Mouse (Mus musculus) hindbrain, postnatal 0 days (tissue): ENCODE results near the gene Rcan1. TPM values are rescaled to one million over a fixed set of nuclear protein-coding genes. Genes with fewer than 3 reads are reported as not detected.

Experiments used
- ATAC-seq: fragments of 200-750 bp; cut with Nextera tagmentation; 2 replicates; pipeline ENCODE4 v1.8.0; 2017; ENCODE audit warnings: mild to moderate bottlenecking, moderate TSS enrichment, moderate library complexity
- DNase-seq: peaks from one replicate; pipeline ENCODE4 v3.0.0-alpha.2; 2015; ENCODE audit warnings: low spot score
- H3K27ac ChIP-seq: fragments of 300-500 bp; sonication (generic); 2 replicates; pipeline ENCODE4 v1.5.1; 2014; ENCODE audit warnings: mild to moderate bottlenecking
- H3K27me3 ChIP-seq: fragments of 300-500 bp; sonication (generic); 2 replicates; pipeline ENCODE4 v1.6.1; 2014; ENCODE audit warnings: low read length, mixed read lengths; ENCODE audit not compliant: insufficient read depth
- H3K36me3 ChIP-seq: fragments of 300-500 bp; sonication (generic); 2 replicates; pipeline ENCODE4 v1.6.1; 2014; ENCODE audit warnings: low read length, mixed read lengths; ENCODE audit not compliant: insufficient read depth
- H3K4me1 ChIP-seq: fragments of 300-500 bp; sonication (generic); 2 replicates; pipeline ENCODE4 v1.6.1; 2014; ENCODE audit warnings: antibody characterized with exemption, low read length, mixed read lengths; ENCODE audit not compliant: insufficient read depth
- H3K4me2 ChIP-seq: fragments of 300-500 bp; sonication (generic); 2 replicates; pipeline ENCODE4 v1.6.1; 2014; ENCODE audit warnings: low read depth, mild to moderate bottlenecking, low read length, moderate library complexity, mixed read lengths
- H3K4me3 ChIP-seq: fragments of 300-500 bp; sonication (generic); 2 replicates; pipeline ENCODE4 v1.5.1; 2014; ENCODE audit warnings: low read length
- H3K9ac ChIP-seq: fragments of 300-500 bp; sonication (generic); replicated peaks from 2 replicates; pipeline ENCODE4 v1.6.1; 2014; ENCODE audit warnings: mild to moderate bottlenecking, low read length, moderate library complexity, mixed read lengths
- H3K9me3 ChIP-seq: fragments of 300-500 bp; sonication (generic); 2 replicates; pipeline ENCODE4 v1.6.1; 2016; ENCODE audit warnings: low read length, mixed read lengths
- CTCF ChIP-seq: IDR thresholded peaks from 2 replicates; pipeline ENCODE4 v1.5.1; 2016; ENCODE audit warnings: antibody characterized with exemption, control low read depth, low read depth
- WGBS: fragments of 180-500 bp; shearing (Covaris S2); extraction: QIAGEN DNeasy Blood & Tissue Kit; methylation state at CpG from one replicate; pipeline ENCODE4 v1.1.7; 2014; 5-methylcytosine and 5-hydroxymethylcytosine counted together
- polyA plus RNA-seq: library from polyadenylated mRNA; unstranded; fragments of >200 nt; fragmentation: Nextera tagmentation; extraction: Ambion mirVana; gene quantifications from 2 replicates; pipeline ENCODE4 v1.2.1, GENCODE M21; 2015
- total RNA-seq: library from RNA; depleted of rRNA; stranded (reverse); fragments of >200 nt; gene quantifications from 2 replicates; pipeline ENCODE4 v1.2.3, GENCODE M21; 2014

Rcan1 gene
- total and polyA plus RNA-seq, 2 experiments from 2014 or later = 67.4 to 87.1 TPM

DNA sequence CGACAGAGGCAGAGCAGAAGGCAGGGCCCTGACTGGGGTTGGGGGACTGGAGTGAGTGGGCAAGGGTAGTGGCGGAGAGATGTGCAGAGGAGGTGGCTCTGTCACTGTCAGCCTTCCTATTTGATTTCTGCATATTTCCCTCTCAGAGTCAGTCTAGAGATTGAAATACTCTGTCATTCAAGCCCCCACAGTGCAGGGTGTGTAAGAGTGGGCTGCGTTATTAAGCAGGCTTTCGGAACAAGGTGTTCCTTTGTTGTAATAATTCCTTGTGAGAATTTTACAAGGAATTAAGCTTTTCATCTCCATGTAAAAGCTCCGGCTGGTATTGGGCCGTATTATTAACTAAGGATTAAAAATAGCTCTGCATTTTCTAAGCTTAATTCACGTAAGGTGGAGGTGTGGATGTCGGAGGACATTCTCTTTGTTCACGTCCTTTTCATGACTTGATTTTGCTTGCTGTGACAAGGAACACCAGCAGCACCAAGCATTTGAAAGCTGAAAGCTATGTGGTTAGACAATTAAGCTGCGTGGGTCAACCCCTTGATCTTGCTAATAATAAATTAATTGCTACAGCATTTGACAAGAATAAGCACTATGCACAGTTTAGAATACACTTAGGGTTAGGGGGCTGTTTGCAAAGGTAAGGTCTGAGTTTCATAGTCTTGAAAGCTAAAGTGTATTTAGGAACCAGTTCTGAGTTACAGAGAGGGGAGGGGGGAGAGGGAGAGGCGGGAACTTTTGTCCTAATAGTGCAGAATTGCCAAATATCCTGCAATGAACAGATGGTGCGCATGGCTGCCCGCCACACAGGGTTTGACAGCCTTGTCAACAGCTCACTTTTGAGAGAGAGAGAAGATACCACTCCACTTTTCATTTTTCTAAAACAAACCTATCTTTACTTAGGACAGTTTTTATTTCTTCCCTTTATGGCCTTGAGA, 40.4 kb upstream of the Rcan1 start:
- 56% methylated on average over 13 of the region's 13 CpGs for WGBS
- no peak overlapping the region for H3K4me2 ChIP-seq
- no peak for TF ChIP-seq CTCF
- no peaks in the 10 kb centered on the region for H3K36me3 ChIP-seq
- DNase-seq = peak; percentile 73
- no peaks in the 10 kb centered on the region; the same call in 1 of the 2 replicates for H3K27me3 ChIP-seq
- no peaks in the 10 kb centered on the region for H3K9me3 ChIP-seq
- no peak overlapping the region for H3K4me3 ChIP-seq
- H3K9ac ChIP-seq = no peak overlapping the region
- peak; percentile 32; the same call in 1 of the 2 replicates for ATAC-seq
- H3K4me1 ChIP-seq = peaks cover 5% of the 10 kb centered on the region; the same call in 1 of the 2 replicates
- no peak overlapping the region for H3K27ac ChIP-seq

DNA sequence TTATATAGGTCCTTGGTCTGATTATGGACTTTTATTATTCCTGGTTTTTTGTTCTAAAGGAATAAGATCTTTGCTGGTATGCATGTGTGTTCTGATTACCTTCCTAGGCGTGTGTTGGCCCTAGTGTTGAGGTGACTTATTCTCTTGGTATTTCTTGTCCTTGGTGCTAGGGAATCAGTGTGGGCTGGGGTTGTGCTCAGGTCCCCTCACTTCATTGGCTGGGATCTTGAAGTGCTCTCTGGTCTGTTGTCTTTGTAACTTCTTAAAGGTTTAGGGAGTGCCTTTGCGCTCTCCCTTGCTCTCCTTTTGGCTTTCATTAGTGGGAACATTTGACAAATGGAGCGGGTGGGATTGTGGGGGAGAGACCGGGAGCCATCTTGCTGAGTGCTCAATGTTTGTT, 36.9 kb upstream of the Rcan1 start:
- no peaks in the 10 kb centered on the region for H3K36me3 ChIP-seq
- H3K9ac ChIP-seq = no peak overlapping the region
- no peaks in the 10 kb centered on the region; the same call in 1 of the 2 replicates for H3K27me3 ChIP-seq
- 86% methylated on average over 4 of the region's 4 CpGs for WGBS
- H3K4me1 ChIP-seq = peaks cover 5% of the 10 kb centered on the region; the same call in 1 of the 2 replicates
- no peak for TF ChIP-seq CTCF
- ATAC-seq (no peak), DNase-seq (no peak)
- H3K9me3 ChIP-seq = no peaks in the 10 kb centered on the region
- H3K4me3 ChIP-seq = no peak overlapping the region
- H3K27ac ChIP-seq = no peak overlapping the region
- no peak overlapping the region for H3K4me2 ChIP-seq

DNA sequence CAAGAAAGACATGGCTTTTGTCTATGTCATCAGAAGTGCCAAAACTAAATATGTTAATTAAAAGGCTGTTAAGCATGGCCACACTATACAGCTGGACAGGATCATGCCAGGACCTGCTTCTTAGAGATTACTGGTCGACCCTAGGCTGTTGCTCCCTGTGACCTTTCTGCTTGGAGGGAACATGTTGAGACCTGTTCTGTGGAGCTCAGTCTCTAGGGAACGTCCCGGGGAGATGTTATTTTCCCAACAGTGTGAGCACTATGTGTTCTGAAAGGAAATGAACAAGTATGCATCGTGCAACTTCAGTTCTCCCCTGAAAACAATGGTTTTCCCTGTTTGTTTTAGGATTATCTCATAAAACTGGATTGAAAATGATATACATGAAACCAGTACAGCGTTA, 32.4 kb upstream of the Rcan1 start:
- 0 out of 2 replicates have a peak, but pooled peaks cover 9% of the 10 kb centered on the region for H3K4me1 ChIP-seq
- WGBS = 73% methylated on average over 5 of the region's 5 CpGs
- H3K9ac ChIP-seq = no peak overlapping the region
- DNase-seq (no peak), ATAC-seq (no peak)
- H3K9me3 ChIP-seq = no peaks in the 10 kb centered on the region
- no peak overlapping the region for H3K27ac ChIP-seq
- H3K4me2 ChIP-seq = no peak overlapping the region
- no peaks in the 10 kb centered on the region for H3K36me3 ChIP-seq
- no peak for TF ChIP-seq CTCF
- peaks cover 23% of the 10 kb centered on the region for H3K27me3 ChIP-seq
- no peak overlapping the region for H3K4me3 ChIP-seq

DNA sequence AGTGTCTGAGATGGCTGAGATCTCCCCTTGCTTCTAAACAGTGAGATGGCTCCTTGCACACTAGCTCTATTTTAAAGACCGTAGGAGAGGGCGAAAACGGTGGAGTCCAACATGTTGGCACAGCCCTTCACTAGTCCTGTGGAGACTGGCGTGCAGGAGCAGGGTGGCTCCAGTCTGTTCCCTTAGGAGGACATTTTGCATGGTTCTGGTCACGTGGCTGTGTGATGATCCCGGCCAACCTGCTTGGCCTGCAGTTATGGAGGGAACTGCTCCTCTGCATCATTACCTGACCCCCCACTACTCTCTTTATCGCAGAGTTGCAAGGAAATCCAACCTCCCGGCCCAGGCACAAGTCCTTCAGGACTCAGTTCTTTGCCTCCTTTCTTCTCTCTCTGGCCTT, 29.9 kb upstream of the Rcan1 start:
- DNase-seq (no peak), ATAC-seq (no peak)
- 82% methylated on average over 8 of the region's 8 CpGs for WGBS
- Histone ChIP-seq H3K9ac (no peak overlapping the region), H3K36me3 (no peaks in the 10 kb centered on the region), H3K4me2 (no peak overlapping the region), H3K9me3 (no peaks in the 10 kb centered on the region), H3K27ac (no peak overlapping the region), H3K27me3 (peaks cover 25% of the 10 kb centered on the region), H3K4me1 (0 out of 2 replicates have a peak, but pooled peaks cover 9% of the 10 kb centered on the region), H3K4me3 (no peak overlapping the region)
- no peak for TF ChIP-seq CTCF

DNA sequence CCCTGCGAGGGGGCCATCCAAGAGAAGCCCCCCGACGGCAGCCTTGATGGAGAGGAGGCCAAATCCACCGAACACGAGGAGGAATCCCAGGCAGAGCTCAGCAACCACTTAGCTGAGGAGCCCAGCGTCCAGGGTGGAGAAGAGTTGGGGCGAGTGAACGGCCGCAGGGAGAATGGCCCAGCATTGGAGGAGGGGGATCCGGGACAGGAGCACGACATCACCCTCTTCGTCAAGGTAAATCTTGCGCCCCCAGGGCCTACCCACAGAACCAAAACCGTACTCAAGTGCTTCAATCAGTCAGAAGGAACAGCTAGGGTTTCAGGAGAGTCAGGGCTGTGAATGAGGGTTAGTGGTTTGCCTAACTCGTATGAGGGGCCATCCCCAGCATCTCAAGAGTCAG, 28.7 kb upstream of the Rcan1 start:
- Histone ChIP-seq H3K4me1 (0 out of 2 replicates have a peak, but pooled peaks cover 9% of the 10 kb centered on the region), H3K27me3 (peaks cover 25% of the 10 kb centered on the region), H3K9me3 (no peaks in the 10 kb centered on the region), H3K4me2 (peak overlapping the region; percentile 86), H3K36me3 (no peaks in the 10 kb centered on the region), H3K4me3 (peak overlapping the region; percentile 47), H3K27ac (0 out of 2 replicates have a peak overlapping the region, but pooled peaks have one; percentile 36), H3K9ac (peak overlapping the region; percentile 46)
- ATAC-seq (no peak), DNase-seq (no peak)
- no peak for TF ChIP-seq CTCF
- 25% methylated on average over 15 of the region's 15 CpGs for WGBS

DNA sequence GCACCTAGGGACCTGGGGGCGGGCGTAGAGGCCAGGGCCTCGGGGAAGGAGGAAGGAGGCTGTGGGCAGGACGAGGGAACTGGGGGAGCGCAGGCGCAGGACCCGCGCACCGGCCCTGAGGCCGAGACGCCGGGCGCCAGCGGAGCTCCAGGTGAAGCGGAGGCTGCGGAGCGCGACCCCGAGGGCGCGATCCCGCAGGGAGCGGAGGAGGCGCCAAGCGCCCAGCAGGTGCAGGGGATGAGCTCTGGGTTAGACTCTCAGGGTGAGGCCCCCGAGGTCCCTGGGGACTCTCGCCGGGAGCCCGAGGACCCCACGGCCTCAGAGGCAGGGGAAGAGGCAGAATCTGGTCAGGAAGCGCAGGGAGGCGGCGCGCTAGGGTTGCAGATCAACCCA, 27.9 kb upstream of the Rcan1 start:
- H3K4me3 ChIP-seq = peak overlapping the region; percentile 47
- peak; percentile 29; the same call in 1 of the 2 replicates for ATAC-seq
- TF ChIP-seq CTCF = no peak

More for the DNA sequence above, 27.9 kb upstream of the Rcan1 start:
- Histone ChIP-seq H3K4me2 (peak overlapping the region; percentile 86), H3K9ac (peak overlapping the region; percentile 46), H3K4me1 (0 out of 2 replicates have a peak, but pooled peaks cover 9% of the 10 kb centered on the region), H3K9me3 (no peaks in the 10 kb centered on the region), H3K27me3 (peaks cover 25% of the 10 kb centered on the region), H3K36me3 (no peaks in the 10 kb centered on the region), H3K27ac (peak overlapping the region; percentile 36; the same call in 1 of the 2 replicates)
- WGBS = 1% methylated on average over 34 of the region's 34 CpGs
- DNase-seq = peak; percentile 11
